Mouse (Mus musculus) large intestine, adult 2 months (tissue): ENCODE data around the gene Slc4a1ap. TPM values are rescaled to one million over a fixed set of nuclear protein-coding genes. Genes with fewer than 3 reads are reported as not detected.
A peak's percentile ranks its signal among the peaks of the same experiment; 100 is the strongest.
"Not testable (repeated sequence)": the region's sequence is repeated elsewhere in the genome, so short reads cannot be mapped to it uniquely, and the experiment has no call there.

Experiments
- DNase-seq: peaks from one replicate; pipeline ENCODE4 v3.0.0-alpha.2; 2012; ENCODE audit warnings: low read depth, low spot score
- WGBS: fragments of 180-500 bp; shearing (Covaris S2); methylation state at CpG from one replicate; pipeline ENCODE4 v1.1.7; 2018; 5-methylcytosine and 5-hydroxymethylcytosine counted together
- polyA plus RNA-seq: library from polyadenylated mRNA; depleted of rRNA; stranded (reverse); fragments of >200 nt; gene quantifications from 2 replicates; pipeline ENCODE4 v1.2.3, GENCODE M21; 2012

Gene Slc4a1ap
- polyA plus RNA-seq, 1 experiment: 9.0 TPM

DNA sequence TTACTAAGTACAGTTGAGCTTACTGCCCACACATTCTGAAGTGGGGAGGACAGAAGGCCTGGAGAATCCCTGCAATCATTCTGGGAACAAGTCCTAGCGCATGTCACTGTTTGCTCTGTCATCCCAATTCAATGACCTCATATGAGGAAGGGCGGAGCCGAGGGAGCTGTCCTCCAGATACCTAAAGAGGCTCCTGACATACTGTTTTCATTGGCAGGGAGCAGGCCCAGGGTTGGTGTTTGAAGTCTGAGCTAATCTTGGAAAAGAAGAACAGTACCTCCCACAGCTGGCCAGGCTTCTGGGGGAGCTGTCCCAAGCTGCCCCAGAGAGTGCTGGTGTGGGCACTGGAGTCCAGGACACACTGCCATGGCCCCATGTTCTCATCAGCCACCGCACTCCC is 38.2 kb downstream of the Slc4a1ap start:
- 59% methylated on average over 4 of the region's 4 CpGs for WGBS
- no peak for DNase-seq

DNA sequence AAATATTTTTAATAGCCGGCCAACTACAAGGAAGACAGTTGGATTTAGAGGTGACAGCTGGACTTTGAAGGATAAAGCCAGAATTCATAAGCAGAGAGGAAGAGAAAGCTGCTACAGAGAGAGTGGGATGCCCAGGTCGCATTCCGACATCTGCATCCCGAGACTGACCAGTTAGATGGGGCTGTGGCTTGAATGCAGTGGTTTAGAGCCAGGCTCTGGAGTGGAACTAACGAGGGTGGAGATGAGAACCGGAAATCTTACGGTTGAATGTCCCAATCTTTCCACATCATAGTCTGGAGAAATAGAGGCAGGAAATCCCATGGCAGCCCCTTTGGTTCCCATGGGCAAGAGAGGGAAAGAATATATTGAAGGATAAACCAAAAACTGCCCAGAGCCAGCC is 39.2 kb downstream of the Slc4a1ap start:
- DNase-seq: no peak
- 88% methylated on average over 7 of the region's 7 CpGs for WGBS

DNA sequence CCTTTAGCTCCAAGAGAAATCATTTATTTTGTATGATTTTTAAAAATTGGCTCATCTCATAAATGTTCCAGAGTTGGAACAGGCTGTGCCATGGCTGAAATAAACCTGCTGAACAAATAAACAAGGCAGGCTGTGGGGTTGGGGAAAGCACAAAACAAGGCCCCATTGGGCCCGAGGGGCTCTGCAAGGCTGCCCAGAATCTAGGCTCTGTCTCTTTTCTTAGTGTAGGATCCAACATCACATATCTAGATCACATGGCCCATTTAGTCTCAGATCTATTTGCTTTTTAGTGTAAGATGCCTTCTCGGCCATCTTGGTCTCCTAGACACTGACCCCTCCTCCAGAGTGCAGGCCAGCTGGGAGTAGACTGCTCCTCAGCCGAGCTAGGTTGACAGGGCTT is 39.7 kb downstream of the Slc4a1ap start:
- no peak for DNase-seq
- 68% methylated on average over 3 of the region's 3 CpGs for WGBS

GRCm38 (mm10) chr5:31567951-31568657 is 41.3 kb downstream of the Slc4a1ap start:
- 72% methylated on average over 5 of the region's 5 CpGs for WGBS
- no peak for DNase-seq

DNA sequence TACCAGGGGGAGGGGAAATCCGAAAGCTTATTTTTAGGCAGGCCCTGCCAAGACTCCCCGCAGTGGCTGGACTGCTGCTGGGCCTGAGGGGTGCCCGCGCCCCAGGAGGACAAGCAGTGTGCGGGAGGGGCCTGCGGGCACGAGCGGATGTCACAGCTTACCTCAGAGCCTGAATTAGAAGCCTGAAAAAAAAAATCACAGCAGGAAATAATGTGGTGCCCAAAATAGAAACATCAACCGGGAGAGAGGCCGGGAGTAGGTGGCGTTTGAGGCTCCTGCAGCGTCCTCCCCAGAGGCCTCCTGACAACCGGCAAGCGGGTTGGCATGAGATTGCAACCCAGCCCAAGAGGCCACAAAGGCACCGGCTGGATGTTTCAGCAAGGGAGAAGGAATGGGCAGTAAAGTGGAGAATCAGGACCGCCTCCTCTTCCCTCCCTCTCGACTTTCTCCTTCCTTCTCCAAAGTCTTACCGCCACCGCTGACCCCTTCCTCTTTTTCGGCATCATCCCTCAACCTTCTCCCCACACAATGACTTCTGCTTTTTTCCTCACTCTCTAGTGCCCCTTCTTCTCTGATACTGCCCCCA is 44.3 kb downstream of the Slc4a1ap start:
- DNase-seq: no peak
- WGBS: 47% methylated on average over 20 of the region's 20 CpGs

DNA sequence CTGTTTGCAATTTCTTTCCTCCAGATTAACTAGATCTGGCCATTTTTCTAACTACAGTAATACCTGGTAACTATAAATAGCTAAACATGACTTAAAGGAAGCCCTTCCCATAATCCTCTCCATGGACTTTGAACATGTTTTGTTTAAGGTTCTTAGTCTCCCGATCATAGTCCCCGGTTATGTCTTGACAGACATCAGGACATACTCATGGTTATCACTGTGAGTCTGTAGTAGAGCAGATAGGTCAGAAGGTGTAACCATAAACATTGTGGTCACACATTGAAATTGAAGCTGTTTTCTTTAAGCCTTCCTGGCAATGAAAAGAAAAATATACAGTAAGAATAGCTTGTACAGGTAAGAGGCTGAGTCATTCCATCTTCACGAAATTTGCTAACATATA is 46.9 kb downstream of the Slc4a1ap start:
- DNase-seq: no peak
- WGBS: 46% methylated on average over 3 of the region's 3 CpGs

DNA sequence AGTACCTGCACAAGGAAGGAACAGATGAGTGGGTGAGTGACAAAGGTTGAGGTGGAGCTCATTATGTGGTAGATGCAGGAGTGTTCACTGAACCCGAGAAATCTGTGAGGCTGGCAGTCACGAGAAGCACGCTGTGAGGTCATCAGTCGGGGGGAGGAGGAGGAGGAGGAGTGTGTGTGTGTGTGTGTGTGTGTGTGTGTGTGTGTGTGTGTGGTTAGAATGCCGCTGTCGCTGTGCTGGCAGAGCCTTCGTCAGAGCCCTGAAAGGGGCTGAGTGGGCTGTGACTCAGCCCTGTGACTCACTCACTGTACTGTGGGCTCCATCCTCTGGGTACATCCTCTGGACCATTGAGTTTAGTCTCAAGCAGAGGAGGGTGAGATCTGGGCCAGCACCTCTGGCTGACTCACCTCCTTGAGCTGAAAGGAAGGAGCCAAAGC is 49.8 kb downstream of the Slc4a1ap start:
- 71% methylated on average over 7 of the region's 7 CpGs for WGBS
- no peak for DNase-seq

DNA sequence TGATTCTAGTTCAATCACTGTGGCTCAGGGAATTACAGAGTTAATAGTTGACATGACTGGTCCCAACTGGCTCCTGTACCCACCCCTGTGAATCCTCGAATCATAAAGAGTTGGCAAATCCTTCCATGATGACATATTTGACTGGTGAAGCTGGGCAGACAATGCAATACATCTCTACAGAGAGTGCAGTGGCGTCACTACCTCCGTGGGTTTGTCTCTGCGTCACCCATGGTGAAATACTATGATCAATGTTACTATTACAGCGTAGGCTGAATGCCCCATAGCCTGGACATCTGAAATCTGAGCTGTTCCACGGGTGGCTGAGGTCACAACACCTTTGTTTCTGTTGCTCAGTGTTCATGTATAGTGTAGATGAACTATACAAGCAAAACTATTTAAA is 54.5 kb downstream of the Slc4a1ap start:
- 68% methylated on average over 6 of the region's 6 CpGs for WGBS
- DNase-seq: no peak

DNA sequence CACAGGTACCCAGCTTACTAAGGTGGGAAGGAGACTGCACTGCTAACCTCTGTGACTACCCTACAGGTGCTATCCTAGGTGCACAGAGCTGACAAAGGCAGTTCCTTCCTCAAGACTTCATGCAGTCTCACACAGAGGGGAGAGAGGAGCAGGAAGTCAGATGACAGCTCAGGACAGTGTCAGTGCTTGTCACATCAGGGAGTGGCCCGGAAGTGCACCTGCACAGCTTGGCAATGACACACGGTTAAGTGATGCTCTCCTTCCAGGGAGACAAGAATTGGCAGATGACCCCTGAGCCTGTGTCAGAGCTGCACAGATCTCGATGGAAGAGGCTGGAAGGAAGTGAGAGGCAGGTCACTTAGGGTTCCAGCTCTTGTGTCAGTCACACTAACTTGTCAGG is 55.1 kb downstream of the Slc4a1ap start:
- WGBS: 31% methylated on average over 3 of the region's 3 CpGs
- no peak for DNase-seq

GRCm38 (mm10) chr5:31583261-31583660 is 56.5 kb downstream of the Slc4a1ap start:
- DNase-seq: no peak
- 77% methylated on average over 2 of the region's 2 CpGs for WGBS

- WGBS: 94% methylated on average over 4 of the region's 4 CpGs
These were observed 58.7 kb downstream of the Slc4a1ap start for GRCm38 (mm10) chr5:31585526-31585925.

DNA sequence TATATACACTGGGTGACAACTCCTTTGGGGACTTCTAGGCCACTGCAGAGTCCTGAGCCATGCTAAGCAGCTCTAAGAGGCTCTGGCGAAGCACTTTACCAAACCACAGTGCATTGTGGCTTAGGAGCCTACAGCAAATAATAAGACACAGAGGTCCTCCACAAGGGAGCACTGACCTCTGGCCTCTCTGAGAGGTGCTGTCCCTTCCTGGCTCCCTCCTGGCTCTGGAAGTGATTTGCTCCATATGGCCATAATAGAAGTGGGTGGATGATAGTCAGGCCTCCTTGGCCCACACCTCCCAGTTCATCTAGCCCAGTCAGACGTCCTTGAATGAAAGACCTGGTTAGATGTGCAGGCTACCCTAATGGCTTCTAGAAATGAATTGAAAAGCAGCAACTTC is 61.2 kb downstream of the Slc4a1ap start:
- no peak for DNase-seq
- 84% methylated on average over 2 of the region's 2 CpGs for WGBS

More at GRCm38 (mm10) chr5:31585526-31585925, 58.7 kb downstream of the Slc4a1ap start:
- no peak for DNase-seq

DNA sequence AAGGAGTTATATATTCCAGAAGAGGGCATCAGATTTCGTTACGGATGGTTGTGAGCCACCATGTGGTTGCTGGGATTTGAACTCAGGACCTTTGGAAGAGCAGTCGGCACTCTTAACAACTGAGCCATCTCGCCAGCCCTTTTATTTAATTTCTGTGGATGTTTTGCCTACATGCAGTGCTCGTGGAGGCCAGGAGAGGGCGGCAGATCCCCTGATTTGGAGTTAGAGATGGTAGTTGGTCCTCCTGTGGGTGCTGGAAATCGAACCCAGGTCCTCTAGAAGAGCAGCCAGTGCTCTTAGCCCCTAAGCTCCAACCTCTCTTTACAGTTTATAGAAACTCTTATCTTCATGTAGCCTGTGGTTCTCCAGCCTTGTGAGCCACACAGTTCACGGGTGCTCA is 61.9 kb downstream of the Slc4a1ap start:
- not testable (repeated sequence) for DNase-seq
- WGBS: 90% methylated on average over 8 of the region's 8 CpGs

- 85% methylated on average over 14 of the region's 14 CpGs for WGBS
- DNase-seq: no peak
These were observed 63.0 kb downstream of the Slc4a1ap start for GRCm38 (mm10) chr5:31589711-31590319.

DNA sequence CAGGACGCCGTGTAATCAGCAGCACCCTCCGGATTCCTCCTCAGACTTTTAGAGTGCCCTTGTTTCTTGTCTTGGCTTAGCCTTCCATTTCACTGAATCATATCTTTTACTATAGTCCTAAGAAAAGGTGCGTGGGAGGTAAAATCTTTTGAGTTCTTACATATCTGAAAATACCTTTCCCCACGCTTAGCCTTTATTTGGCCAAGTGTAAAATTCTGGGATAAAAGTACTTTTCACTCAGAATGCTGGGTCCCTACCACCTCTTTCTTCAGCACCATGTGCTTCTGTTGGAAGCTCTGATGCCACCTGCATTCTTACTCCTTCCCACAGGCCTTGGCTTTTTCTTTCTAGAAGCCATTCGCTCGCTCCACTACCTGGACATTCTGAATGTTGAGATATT is 64.3 kb downstream of the Slc4a1ap start:
- WGBS: 92% methylated on average over 7 of the region's 7 CpGs
- no peak for DNase-seq

DNA sequence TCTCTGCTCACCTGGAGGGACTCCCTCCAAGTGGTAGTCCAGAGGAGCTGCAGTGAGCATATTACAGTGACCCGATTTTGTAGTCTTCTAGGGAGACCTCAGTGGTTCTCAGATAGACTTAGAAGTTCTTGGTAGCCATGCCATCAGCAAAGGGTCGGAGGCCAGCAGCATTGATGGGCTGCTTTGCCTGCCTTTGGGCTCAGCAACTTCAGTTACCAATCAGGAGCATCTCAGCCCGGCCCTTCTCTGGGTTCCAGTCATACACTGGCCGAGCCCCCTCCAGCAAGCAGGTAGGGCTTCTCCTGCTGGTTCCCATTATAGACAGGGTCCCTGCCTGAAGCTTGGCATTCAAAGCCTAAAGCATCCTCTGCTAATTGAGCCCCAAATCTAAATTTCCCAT is 69.1 kb downstream of the Slc4a1ap start:
- 67% methylated on average over 4 of the region's 4 CpGs for WGBS
- no peak for DNase-seq

GRCm38 (mm10) chr5:31596481-31597429 is 70.0 kb downstream of the Slc4a1ap start, which contains the start of gene Mrpl33:
Mrpl33 (plus strand) TSS chr5:31596935.
- 11% methylated on average over 26 of the region's 26 CpGs for WGBS
- DNase-seq: peak; percentile 51

GRCm38 (mm10) chr5:31597430-31597944 is 70.7 kb downstream of the Slc4a1ap start:
- 31% methylated on average over 6 of the region's 6 CpGs for WGBS
- no peak for DNase-seq

DNA sequence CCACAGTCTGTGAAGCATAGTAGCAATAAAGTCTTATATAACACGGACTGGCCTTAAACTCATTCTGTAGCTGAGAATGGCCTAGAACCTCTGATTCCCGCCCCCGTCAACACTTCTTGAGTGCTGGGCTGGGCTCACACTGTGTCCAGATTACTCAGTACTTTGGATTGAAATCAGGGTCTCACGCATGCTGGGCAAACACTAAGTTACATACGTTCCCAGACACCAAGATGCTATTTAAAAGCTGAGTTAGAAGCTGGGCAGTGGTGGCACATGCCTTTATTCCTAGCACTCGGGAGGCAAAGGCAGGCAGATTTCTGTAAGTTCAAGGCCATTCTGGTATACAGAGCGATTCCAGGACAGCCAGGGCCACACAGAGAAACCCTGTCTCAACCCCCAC is 71.3 kb downstream of the Slc4a1ap start:
- no peak for DNase-seq
- whole genome bisulfite sequencing: 45% methylated on average over 7 of the region's 7 CpGs

GRCm38 (mm10) chr5:31598579-31598978 is 71.8 kb downstream of the Slc4a1ap start:
- WGBS: 73% methylated on average over 4 of the region's 4 CpGs
- DNase-seq: no peak
